Comparison of ENCODE assay signal across 11 mouse cellular contexts in the genomic region with DNA sequence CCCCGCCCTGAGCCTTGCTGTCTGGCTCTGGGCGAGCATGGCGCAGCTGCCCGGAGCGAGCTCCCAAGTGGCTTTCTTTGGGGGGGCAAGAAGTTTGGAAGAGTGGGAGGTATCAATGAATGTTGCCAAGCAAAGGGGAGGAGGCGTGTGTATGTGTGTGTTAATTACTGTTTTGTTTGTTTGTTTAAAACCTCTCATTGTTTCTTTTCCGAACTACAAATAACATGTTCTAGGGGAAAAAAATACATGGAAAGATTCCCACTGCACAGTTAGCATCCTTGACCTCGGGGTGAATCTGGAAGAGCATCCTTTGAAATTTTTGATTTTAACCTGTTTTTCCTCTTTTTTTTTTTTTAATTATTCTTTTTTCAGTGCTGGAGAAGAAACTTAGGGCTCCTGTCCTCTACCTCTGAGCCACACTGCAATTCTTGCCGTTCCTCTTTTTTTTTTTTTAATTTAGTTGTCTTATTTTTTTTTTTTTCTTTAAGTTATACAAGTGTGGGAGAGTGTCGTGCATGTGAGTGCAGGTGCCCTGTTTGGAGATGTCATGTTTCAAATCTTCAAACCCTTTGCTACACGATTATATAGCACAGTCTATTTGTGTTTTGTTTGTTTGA. TPM values are rescaled to one million over a fixed set of nuclear protein-coding genes. Genes with fewer than 3 reads are reported as not detected.
A peak's percentile ranks its signal among the peaks of the same experiment; 100 is the strongest.
DNase-seq lines count a peak whose midpoint lies in the region; ATAC-seq lines count a peak whose summit lies in the region.
"Had no signal": no experiment of that assay in that cellular context is flagged by ENCODE, and none has a peak within 500 bp of the region (broad histone marks: within the 10 kb centered on the region; RNA-seq: fewer than 3 reads in every experiment).

No protein-coding gene starts in this region.

- H3K4me2 ChIP-seq in kidney, embryonic 15.5 days: peak overlapping the region; percentile 69
- H3K4me2 ChIP-seq in embryonic facial prominence, embryonic 12.5 days (replicated peaks): peak overlapping the region; percentile 54
- H3K4me2 ChIP-seq in hindbrain, embryonic 14.5 days (replicated peaks): peak overlapping the region; percentile 69
- peak overlapping the region; percentile 60 for H3K4me2 ChIP-seq in midbrain, embryonic 14.5 days (ENCODE audit: low read length)

- peak overlapping the region; percentile 71 for H3K27ac ChIP-seq in kidney, embryonic 15.5 days
- H3K27ac ChIP-seq in embryonic facial prominence, embryonic 12.5 days: no peak overlapping the region
- no peak overlapping the region; the same call in none of the 2 replicates for H3K27ac ChIP-seq in hindbrain, embryonic 14.5 days
- peak overlapping the region; percentile 75 for H3K27ac ChIP-seq in midbrain, embryonic 14.5 days (replicated peaks; ENCODE audit: low read depth, low read length)

- peaks cover 18% of the 10 kb centered on the region for H3K4me1 ChIP-seq in kidney, embryonic 15.5 days
- peaks cover 4% of the 10 kb centered on the region; the same call in 1 of the 2 replicates for H3K4me1 ChIP-seq in embryonic facial prominence, embryonic 12.5 days
- H3K4me1 ChIP-seq in hindbrain, embryonic 14.5 days (replicated peaks; ENCODE audit: control insufficient read depth, insufficient read depth, low read length): peaks cover 6% of the 10 kb centered on the region; the same call in 1 of the 2 replicates
- H3K4me1 ChIP-seq in midbrain, embryonic 14.5 days (ENCODE audit: control insufficient read depth, insufficient read depth, low read length): peaks cover 12% of the 10 kb centered on the region; the same call in 1 of the 2 replicates

- no peaks in the 10 kb centered on the region for H3K27me3 ChIP-seq in kidney, embryonic 15.5 days
- no peaks in the 10 kb centered on the region for H3K27me3 ChIP-seq in embryonic facial prominence, embryonic 12.5 days
- H3K27me3 ChIP-seq in hindbrain, embryonic 14.5 days (ENCODE audit: control insufficient read depth, insufficient read depth, low read length): no peaks in the 10 kb centered on the region
- H3K27me3 ChIP-seq in midbrain, embryonic 14.5 days (ENCODE audit: control insufficient read depth, insufficient read depth, low read length): no peaks in the 10 kb centered on the region

- H3K36me3 ChIP-seq in kidney, embryonic 15.5 days: no peaks in the 10 kb centered on the region
- no peaks in the 10 kb centered on the region for H3K36me3 ChIP-seq in embryonic facial prominence, embryonic 12.5 days
- H3K36me3 ChIP-seq in hindbrain, embryonic 14.5 days (replicated peaks; ENCODE audit: control insufficient read depth, insufficient read depth): no peaks in the 10 kb centered on the region
- no peaks in the 10 kb centered on the region for H3K36me3 ChIP-seq in midbrain, embryonic 14.5 days (ENCODE audit: control insufficient read depth, insufficient read depth, low read length)

- ATAC-seq in kidney, embryonic 15.5 days (replicated peaks; ENCODE audit: low FRiP score): no peak
- no peak for ATAC-seq in embryonic facial prominence, embryonic 12.5 days (ENCODE audit: insufficient number of reproducible peaks, insufficient read depth, low FRiP score, low TSS enrichment)
- no peak for ATAC-seq in hindbrain, embryonic 14.5 days (ENCODE audit: low FRiP score)
- no peak for ATAC-seq in midbrain, embryonic 14.5 days (ENCODE audit: low FRiP score, low TSS enrichment)

- H3K9me3 ChIP-seq in kidney, embryonic 15.5 days (replicated peaks): no peaks in the 10 kb centered on the region
- no peaks in the 10 kb centered on the region for H3K9me3 ChIP-seq in embryonic facial prominence, embryonic 12.5 days
- no peaks in the 10 kb centered on the region for H3K9me3 ChIP-seq in hindbrain, embryonic 14.5 days (ENCODE audit: control insufficient read depth, low read length)
- no peaks in the 10 kb centered on the region for H3K9me3 ChIP-seq in midbrain, embryonic 14.5 days (ENCODE audit: control insufficient read depth, low read length)

- H3K4me3 ChIP-seq in kidney, embryonic 15.5 days (replicated peaks): peak overlapping the region; percentile 33
- peak overlapping the region; percentile 25 for H3K4me3 ChIP-seq in embryonic facial prominence, embryonic 12.5 days
- peak overlapping the region; percentile 22; the same call in 1 of the 2 replicates for H3K4me3 ChIP-seq in hindbrain, embryonic 14.5 days (replicated peaks; ENCODE audit: low read length)
- H3K4me3 ChIP-seq in midbrain, embryonic 14.5 days (replicated peaks; ENCODE audit: low read depth, low read length): peak overlapping the region; percentile 24

- H3K9ac ChIP-seq in kidney, embryonic 15.5 days: peak overlapping the region; percentile 45; the same call in 1 of the 2 replicates
- peak overlapping the region; percentile 57 for H3K9ac ChIP-seq in embryonic facial prominence, embryonic 12.5 days
- peak overlapping the region; percentile 62 for H3K9ac ChIP-seq in hindbrain, embryonic 14.5 days
- H3K9ac ChIP-seq in midbrain, embryonic 14.5 days (replicated peaks; ENCODE audit: low read length): peak overlapping the region; percentile 28; the same call in 1 of the 2 replicates

- WGBS in kidney, embryonic 15.5 days: 12% methylated on average over 11 of the region's 11 CpGs
- 15% methylated on average over 11 of the region's 11 CpGs for WGBS in embryonic facial prominence, embryonic 12.5 days
- WGBS in hindbrain, embryonic 14.5 days: 9% methylated on average over 11 of the region's 11 CpGs
- WGBS in midbrain, embryonic 14.5 days: 3% methylated on average over 11 of the region's 11 CpGs

- DNase-seq in kidney, postnatal 36 days: no peak
- DNase-seq in hindbrain, embryonic 14.5 days (ENCODE audit: low spot score): no peak
- DNase-seq in midbrain, embryonic 14.5 days: no peak
- DNase-seq in left cerebral cortex, adult 18-20 months (ENCODE audit: low spot score in 2 of 2): no peak
- no peak for DNase-seq in adrenal gland, postnatal 4 days (ENCODE audit: low spot score in 2 of 2)
- DNase-seq in urinary bladder, postnatal 10 days (ENCODE audit: low spot score): no peak
- DNase-seq: adrenal gland, postnatal 36 days; gastrocnemius, postnatal 10 days; spleen, adult 18-20 months had no signal

RNA-seq across cellular contexts. Expression of gene Cox6a1, which starts 25.5 kb away (rescaled TPM):
- 981 and 995 TPM in 2 replicates for polyA plus RNA-seq in kidney, embryonic 15.5 days (2015; fragmentation: Nextera tagmentation; extraction: Ambion mirVana)
- polyA plus RNA-seq in embryonic facial prominence, embryonic 12.5 days (2016; fragmentation: Nextera tagmentation; extraction: Ambion mirVana): 652 and 721 TPM in 2 replicates
- 1,199 and 1,253 TPM in 2 replicates for polyA plus RNA-seq in hindbrain, embryonic 14.5 days (2014; fragmentation: Nextera tagmentation; extraction: Ambion mirVana)
- 938 and 1,310 TPM in 2 replicates for polyA plus RNA-seq in midbrain, embryonic 14.5 days (2014; fragmentation: Nextera tagmentation; extraction: Ambion mirVana)
- 100 to 1,000 TPM; 721 to 781 TPM for total RNA-seq in left cerebral cortex, adult 18-20 months (2021)
- 100 to 1,000 TPM; 720 to 752 TPM for total RNA-seq in adrenal gland, postnatal 4 days (2021)

RNA-seq across cellular contexts. Expression of gene Triap1, which starts 33.3 kb away (rescaled TPM):
- 56.2 and 58.2 TPM in 2 replicates for polyA plus RNA-seq in kidney, embryonic 15.5 days (2015; fragmentation: Nextera tagmentation; extraction: Ambion mirVana)
- polyA plus RNA-seq in embryonic facial prominence, embryonic 12.5 days (2016; fragmentation: Nextera tagmentation; extraction: Ambion mirVana): 55.5 and 56.7 TPM in 2 replicates
- 47.6 and 50.1 TPM in 2 replicates for polyA plus RNA-seq in hindbrain, embryonic 14.5 days (2014; fragmentation: Nextera tagmentation; extraction: Ambion mirVana)
- 48.4 and 50.1 TPM in 2 replicates for polyA plus RNA-seq in midbrain, embryonic 14.5 days (2014; fragmentation: Nextera tagmentation; extraction: Ambion mirVana)
- total RNA-seq in left cerebral cortex, adult 18-20 months (2021): 10 to 100 TPM; 26.4 to 27.9 TPM
- total RNA-seq in adrenal gland, postnatal 4 days (2021): 10 to 100 TPM; 35.1 to 39.6 TPM

RNA-seq across cellular contexts. Expression of gene Gatc, which starts 33.3 kb away (rescaled TPM):
- 27.9 and 29.2 TPM in 2 replicates for polyA plus RNA-seq in kidney, embryonic 15.5 days (2015; fragmentation: Nextera tagmentation; extraction: Ambion mirVana)
- 29.0 and 30.0 TPM in 2 replicates for polyA plus RNA-seq in embryonic facial prominence, embryonic 12.5 days (2016; fragmentation: Nextera tagmentation; extraction: Ambion mirVana)
- polyA plus RNA-seq in hindbrain, embryonic 14.5 days (2014; fragmentation: Nextera tagmentation; extraction: Ambion mirVana): 41.8 and 42.2 TPM in 2 replicates
- 38.2 and 43.4 TPM in 2 replicates for polyA plus RNA-seq in midbrain, embryonic 14.5 days (2014; fragmentation: Nextera tagmentation; extraction: Ambion mirVana)
- total RNA-seq in left cerebral cortex, adult 18-20 months (2021): 10 to 100 TPM; 18.4 to 20.5 TPM
- total RNA-seq in adrenal gland, postnatal 4 days (2021): 10 to 100 TPM; 19.1 to 20.3 TPM

RNA-seq across cellular contexts. Expression of gene Srsf9, which starts 47.3 kb away (rescaled TPM):
- 301 and 315 TPM in 2 replicates for polyA plus RNA-seq in kidney, embryonic 15.5 days (2015; fragmentation: Nextera tagmentation; extraction: Ambion mirVana)
- polyA plus RNA-seq in embryonic facial prominence, embryonic 12.5 days (2016; fragmentation: Nextera tagmentation; extraction: Ambion mirVana): 418 and 420 TPM in 2 replicates
- 140 and 145 TPM in 2 replicates for polyA plus RNA-seq in hindbrain, embryonic 14.5 days (2014; fragmentation: Nextera tagmentation; extraction: Ambion mirVana)
- polyA plus RNA-seq in midbrain, embryonic 14.5 days (2014; fragmentation: Nextera tagmentation; extraction: Ambion mirVana): 132 and 150 TPM in 2 replicates
- 10 to 100 TPM; 62.9 to 72.1 TPM for total RNA-seq in left cerebral cortex, adult 18-20 months (2021)
- 10 to 100 TPM; 83.9 to 87.4 TPM for total RNA-seq in adrenal gland, postnatal 4 days (2021)

RNA-seq across cellular contexts. Expression of gene Msi1, which starts 55.1 kb away (rescaled TPM):
- polyA plus RNA-seq in kidney, embryonic 15.5 days (2015; fragmentation: Nextera tagmentation; extraction: Ambion mirVana): 21.1 and 22.0 TPM in 2 replicates
- polyA plus RNA-seq in embryonic facial prominence, embryonic 12.5 days (2016; fragmentation: Nextera tagmentation; extraction: Ambion mirVana): 38.7 and 40.2 TPM in 2 replicates
- polyA plus RNA-seq in hindbrain, embryonic 14.5 days (2014; fragmentation: Nextera tagmentation; extraction: Ambion mirVana): 59.6 and 60.2 TPM in 2 replicates
- 71.6 and 101 TPM in 2 replicates for polyA plus RNA-seq in midbrain, embryonic 14.5 days (2014; fragmentation: Nextera tagmentation; extraction: Ambion mirVana)
- total RNA-seq in left cerebral cortex, adult 18-20 months (2021): 10 to 100 TPM; 48.8 to 49.1 TPM
- total RNA-seq in adrenal gland, postnatal 4 days (2021): 10 to 100 TPM; 27.0 to 33.2 TPM

Comparison
In these comparisons a context has a peak if more than half of its experiments do, and no peak if none do; other contexts are left out.
1. H3K27ac ChIP-seq: peak in kidney, embryonic 15.5 days (single experiment) and midbrain, embryonic 14.5 days (single experiment); none in embryonic facial prominence, embryonic 12.5 days (single experiment) and hindbrain, embryonic 14.5 days (single experiment).
2. Peak in every context shown above with its lines, with median percentiles within 50 percentile points of each other: H3K4me2 ChIP-seq, H3K4me3 ChIP-seq and H3K9ac ChIP-seq.